Mouse (Mus musculus) C2C12 (cell line): ENCODE measurements around the gene Bmper. TPM values are rescaled to one million over a fixed set of nuclear protein-coding genes. Genes with fewer than 3 reads are reported as not detected.

ENCODE experiments used
- H3K27me3 ChIP-seq: one replicate; pipeline ENCODE4 v1.6.1; 2011; ENCODE audit not compliant: control insufficient read depth, insufficient read depth, insufficient read length
- H3K36me3 ChIP-seq: one replicate; pipeline ENCODE4 v1.6.1; 2011; ENCODE audit not compliant: control insufficient read depth, insufficient read depth
- H3K4me3 ChIP-seq: one replicate; pipeline ENCODE4 v1.5.1; 2011; ENCODE audit warnings: mild to moderate bottlenecking, control low read depth; ENCODE audit not compliant: poor library complexity, insufficient read depth, severe bottlenecking
- H3K79me2 ChIP-seq: one replicate; pipeline ENCODE4 v1.6.1; 2011; ENCODE audit not compliant: control insufficient read depth, insufficient read depth
- H3K79me3 ChIP-seq: one replicate; pipeline ENCODE4 v1.6.1; 2011; ENCODE audit warnings: low read depth, control low read depth
- H3ac ChIP-seq: one replicate; pipeline ENCODE3; 2011; ENCODE audit warnings: low read depth; ENCODE audit not compliant: control insufficient read depth, insufficient read length
- CEBPB ChIP-seq: IDR thresholded peaks from one replicate; pipeline ENCODE4 v1.6.1; 2011; ENCODE audit warnings: low read depth, mild to moderate bottlenecking, control low read depth, moderate library complexity
- CTCF ChIP-seq: IDR thresholded peaks from one replicate; pipeline ENCODE4 v1.5.1; 2011; ENCODE audit not compliant: control insufficient read depth, insufficient read depth, insufficient read length
- FOSL1 ChIP-seq: IDR thresholded peaks from one replicate; pipeline ENCODE4 v1.8.0; 2011; ENCODE audit warnings: mild to moderate bottlenecking, low read length; ENCODE audit not compliant: poor library complexity, insufficient read depth, severe bottlenecking
- MAX ChIP-seq: IDR thresholded peaks from one replicate; pipeline ENCODE4 v1.6.1; 2011; ENCODE audit warnings: mild to moderate bottlenecking, control low read depth
- MYOD1 ChIP-seq: IDR thresholded peaks from one replicate; pipeline ENCODE4 v1.6.1; 2011; ENCODE audit warnings: low read depth; ENCODE audit not compliant: control insufficient read depth, insufficient read length
- MYOG ChIP-seq: IDR thresholded peaks from one replicate; pipeline ENCODE4 v1.6.1; 2011; ENCODE audit not compliant: control insufficient read depth, insufficient read length; ENCODE audit errors: extremely low read depth
- USF1 ChIP-seq: IDR thresholded peaks from one replicate; pipeline ENCODE4 v1.6.1; 2011; ENCODE audit warnings: low read depth, mild to moderate bottlenecking, control low read depth, moderate library complexity
- polyA plus RNA-seq: library from polyadenylated mRNA; unstranded; fragments of >200 nt; fragmentation: generic; extraction: Trizol; gene quantifications from one replicate; pipeline ENCODE4 v1.2.1, GENCODE M21; 2012; ENCODE audit warnings: missing spikeins

Gene Bmper
- polyA plus RNA-seq, 1 experiment, result 1.2 TPM

DNA sequence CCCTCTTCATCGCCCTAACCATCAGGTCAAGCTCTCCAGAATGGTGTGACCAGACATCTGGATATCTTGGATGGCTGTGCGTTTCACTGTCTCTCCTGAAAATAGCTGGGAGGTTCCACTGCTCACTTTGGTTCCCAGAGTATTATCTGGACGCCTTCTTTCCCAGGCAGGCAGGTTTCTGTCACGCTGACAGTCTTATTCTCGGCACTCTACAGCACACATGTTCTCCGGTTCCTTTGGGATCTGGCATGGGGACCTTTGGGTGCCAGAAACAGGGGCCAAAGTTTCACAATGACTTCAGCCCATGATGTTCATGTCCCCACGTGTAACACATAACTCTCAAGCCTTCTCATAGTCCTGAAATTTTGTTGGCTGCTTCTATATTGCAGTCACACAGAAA lies 173.3 kb downstream of the Bmper start:
- H3ac ChIP-seq, result no peak overlapping the region
- TF ChIP-seq FOSL1 (no peak), MYOG (no peak), MYOD1 (no peak), USF1 (no peak), MAX (no peak), CEBPB (no peak), CTCF (no peak)
- H3K27me3 ChIP-seq, result no peaks in the 10 kb centered on the region
- H3K79me2 ChIP-seq, result no peaks in the 10 kb centered on the region
- H3K36me3 ChIP-seq, result no peaks in the 10 kb centered on the region
- no peaks in the 10 kb centered on the region for H3K79me3 ChIP-seq
- H3K4me3 ChIP-seq, result no peak overlapping the region

- Histone ChIP-seq H3K36me3 (no peaks in the 10 kb centered on the region), H3K4me3 (no peak overlapping the region), H3K27me3 (no peaks in the 10 kb centered on the region), H3K79me3 (no peaks in the 10 kb centered on the region), H3K79me2 (no peaks in the 10 kb centered on the region), H3ac (no peak overlapping the region)
- TF ChIP-seq CEBPB, result no peak
- no peak for TF ChIP-seq MAX
- no peak for TF ChIP-seq MYOG
- no peak for TF ChIP-seq FOSL1
- TF ChIP-seq MYOD1, result no peak
- TF ChIP-seq USF1, result no peak
- no peak for TF ChIP-seq CTCF
Measured at GRCm38 (mm10) chr9:23397876-23398275, 175.0 kb downstream of the Bmper start.

- H3K79me2 ChIP-seq, result no peaks in the 10 kb centered on the region
- H3ac ChIP-seq, result no peak overlapping the region
- no peaks in the 10 kb centered on the region for H3K79me3 ChIP-seq
- H3K4me3 ChIP-seq, result no peak overlapping the region
- no peaks in the 10 kb centered on the region for H3K27me3 ChIP-seq
- H3K36me3 ChIP-seq, result no peaks in the 10 kb centered on the region
- TF ChIP-seq MAX (no peak), USF1 (no peak), MYOG (no peak), MYOD1 (no peak), CEBPB (no peak), FOSL1 (no peak), CTCF (no peak)
Measured at GRCm38 (mm10) chr9:23399638-23400284, 176.9 kb downstream of the Bmper start.

DNA sequence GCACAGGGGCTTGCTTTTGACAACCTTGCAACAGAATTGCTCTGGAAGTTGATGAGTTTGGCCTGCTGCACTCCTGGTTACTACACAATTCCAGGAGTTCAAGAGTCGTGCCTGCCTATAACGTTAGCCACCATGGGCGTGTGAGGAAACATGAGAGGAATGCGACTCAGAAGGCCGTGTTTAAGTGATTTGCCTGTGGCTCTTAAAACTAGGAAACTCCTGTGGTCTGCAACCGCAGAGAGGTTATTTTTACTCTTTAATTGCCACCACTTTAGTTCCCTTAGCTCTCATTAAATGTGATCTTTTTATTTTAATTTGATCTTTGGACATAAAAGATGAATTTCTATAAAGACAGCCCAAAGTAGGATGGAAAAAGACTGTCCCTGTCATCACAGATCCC lies 184.5 kb downstream of the Bmper start:
- H3K79me2 ChIP-seq, result no peaks in the 10 kb centered on the region

DNA sequence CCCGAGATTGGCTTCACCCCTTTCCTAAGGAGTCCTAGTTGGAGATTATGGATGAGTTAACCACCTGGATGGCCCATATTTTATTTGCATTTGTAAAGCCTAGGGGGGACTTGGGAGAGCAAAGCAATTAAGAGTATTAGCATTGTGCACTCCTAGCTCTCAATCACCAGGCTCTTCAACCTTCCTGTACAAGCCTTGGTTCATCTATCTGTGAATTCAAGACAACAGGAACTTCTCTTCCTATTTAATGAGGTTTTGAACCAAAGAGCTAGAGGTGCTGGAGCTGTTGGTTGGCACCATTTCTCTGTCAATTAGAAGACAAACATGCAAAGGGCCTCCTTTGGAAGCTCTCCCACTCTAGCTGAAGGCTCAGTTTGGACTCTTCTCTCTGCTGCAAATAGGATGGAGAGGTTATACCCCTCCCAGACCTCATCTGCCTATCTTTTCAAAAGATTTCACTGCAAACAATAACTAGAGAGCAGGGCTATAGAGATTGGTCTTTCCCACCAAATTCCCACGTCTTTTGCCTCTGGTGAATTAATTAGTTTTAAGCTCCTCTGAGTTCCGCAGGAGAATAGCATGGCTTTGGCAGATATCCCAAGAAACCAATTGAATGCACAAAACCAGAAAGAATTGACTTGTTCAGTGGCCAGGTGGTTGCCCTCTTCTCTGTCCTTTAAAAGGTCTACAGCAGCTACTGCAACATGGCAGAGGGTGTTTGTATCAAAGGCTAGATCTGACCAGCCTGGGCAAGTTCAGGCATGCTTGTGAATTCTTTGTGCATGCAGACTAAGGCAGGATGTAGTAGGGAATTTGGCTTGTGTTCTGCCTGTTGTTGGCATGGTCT lies 185.3 kb downstream of the Bmper start:
- Histone ChIP-seq H3K27me3 (no peaks in the 10 kb centered on the region), H3K4me3 (no peak overlapping the region), H3ac (no peak overlapping the region), H3K36me3 (no peaks in the 10 kb centered on the region), H3K79me2 (no peaks in the 10 kb centered on the region), H3K79me3 (no peaks in the 10 kb centered on the region)
- no peak for TF ChIP-seq FOSL1
- no peak for TF ChIP-seq CTCF
- TF ChIP-seq MYOG, result no peak
- TF ChIP-seq USF1, result no peak
- TF ChIP-seq CEBPB, result no peak
- TF ChIP-seq MYOD1, result no peak
- no peak for TF ChIP-seq MAX

More for the DNA sequence above, 184.5 kb downstream of the Bmper start:
- Histone ChIP-seq H3K27me3 (no peaks in the 10 kb centered on the region), H3ac (no peak overlapping the region), H3K4me3 (no peak overlapping the region), H3K79me3 (no peaks in the 10 kb centered on the region), H3K36me3 (no peaks in the 10 kb centered on the region)
- no peak for TF ChIP-seq FOSL1

GRCm38 (mm10) chr9:23410567-23410966 lies 187.7 kb downstream of the Bmper start:
- no peaks in the 10 kb centered on the region for H3K27me3 ChIP-seq
- no peaks in the 10 kb centered on the region for H3K79me2 ChIP-seq
- no peak overlapping the region for H3K4me3 ChIP-seq
- no peak overlapping the region for H3ac ChIP-seq
- no peaks in the 10 kb centered on the region for H3K36me3 ChIP-seq
- no peaks in the 10 kb centered on the region for H3K79me3 ChIP-seq
- TF ChIP-seq MYOG, result no peak
- TF ChIP-seq MAX, result no peak
- TF ChIP-seq CTCF, result no peak
- no peak for TF ChIP-seq USF1
